8 mouse cellular contexts compared by ENCODE assay signal in the genomic region with DNA sequence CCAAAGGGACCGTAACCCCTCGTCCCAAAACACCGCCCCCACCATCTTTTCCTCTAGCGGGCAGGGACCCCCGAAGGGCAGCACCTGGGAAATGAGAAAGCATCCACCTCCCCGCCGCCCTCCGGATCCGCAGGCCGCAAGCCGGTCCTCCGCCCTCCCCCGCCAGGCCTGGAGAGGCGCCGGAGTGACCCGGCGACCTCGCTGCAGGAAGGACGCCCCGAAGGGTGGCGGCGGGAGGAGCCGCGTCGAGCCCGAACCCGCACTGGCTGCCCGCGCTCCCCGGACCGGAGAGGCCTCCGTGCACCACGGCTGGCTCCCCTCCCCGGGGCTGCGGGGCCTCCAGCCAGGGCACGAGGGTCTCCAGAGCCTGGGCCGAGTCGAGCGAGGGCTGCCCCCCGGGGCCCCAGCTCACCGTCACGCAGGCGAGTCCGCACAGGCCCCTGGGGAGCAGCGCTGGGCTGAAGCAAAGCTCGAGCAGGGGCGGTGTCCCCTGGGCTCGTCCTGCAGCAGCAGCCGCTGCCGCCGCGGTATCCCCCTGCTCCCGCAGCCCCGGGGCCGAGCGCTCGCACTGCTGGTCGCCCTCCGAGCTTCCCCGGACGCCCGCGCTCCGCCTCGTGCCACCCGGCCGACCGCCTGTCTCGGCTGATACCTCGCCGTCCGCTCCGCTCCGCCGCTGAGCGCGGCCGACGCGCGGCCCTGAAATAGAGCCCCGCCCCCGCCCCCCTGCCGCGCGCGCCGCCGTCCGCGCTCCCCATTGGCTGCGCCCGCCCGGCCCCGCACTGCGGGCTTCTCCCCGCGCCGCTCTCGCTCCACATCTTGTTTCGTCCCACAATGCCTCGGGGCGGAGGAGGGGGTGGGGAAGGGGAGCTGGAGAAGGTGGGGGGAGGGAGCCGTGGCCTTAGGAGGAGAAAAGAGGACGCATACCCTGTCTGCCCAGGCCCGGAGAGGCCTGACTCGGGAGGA. TPM values are rescaled to one million over a fixed set of nuclear protein-coding genes. Genes with fewer than 3 reads are reported as not detected.
DNase-seq lines count a peak whose midpoint lies in the region.

Dynll2 (minus strand) TSS at position 703 of the 963 bp plus-strand sequence.

- H3K36me3 ChIP-seq in megakaryocyte, embryonic 14.5 days (replicated peaks; ENCODE audit: low read length): peaks cover 38% of the 10 kb centered on the region

- DNase-seq in adrenal gland, adult 18-20 months (ENCODE audit: low spot score in 2 of 2): peak; percentile 83 to 84
- peak; percentile 92 for DNase-seq in embryo, embryonic 10 days (ENCODE audit: low spot score)
- peak; percentile 84 for DNase-seq in gastrocnemius, postnatal 10 days
- DNase-seq in hindlimb bud, embryonic 11.5 days (ENCODE audit: extremely low spot score, low read depth, low spot score): peak; percentile 54
- DNase-seq in left cerebral cortex, adult 9 months (ENCODE audit: low spot score in 2 of 2): peak; percentile 53 to 86
- DNase-seq in right cerebral cortex, postnatal 10 days (ENCODE audit: low spot score in 2 of 2): peak; percentile 94 to 95
- DNase-seq in urinary bladder, postnatal 14 days (ENCODE audit: low spot score): peak; percentile 86

- H3K9me3 ChIP-seq in megakaryocyte, embryonic 14.5 days: no peaks in the 10 kb centered on the region

- H3K4me1 ChIP-seq in megakaryocyte, embryonic 14.5 days: peaks cover 38% of the 10 kb centered on the region

- peaks cover 3% of the 10 kb centered on the region for H3K27me3 ChIP-seq in megakaryocyte, embryonic 14.5 days (replicated peaks)

- peak within 1 kb of the TSS; percentile 96 for H3K4me3 ChIP-seq in megakaryocyte, embryonic 14.5 days (replicated peaks)

RNA-seq across cellular contexts. Expression of gene Dynll2, which starts in this region (rescaled TPM):
- total RNA-seq in adrenal gland, adult 18-20 months (2021): 100 to 1,000 TPM; 222 to 233 TPM
- total RNA-seq in gastrocnemius, postnatal 10 days (2021): 100 to 1,000 TPM; 122 to 139 TPM
- polyA plus RNA-seq in megakaryocyte, embryonic 14.5 days (2012; ENCODE audit: insufficient read depth, low replicate concordance): 32.1 and 63.0 TPM in 2 replicates

Comparison
In these comparisons a context has a peak if more than half of its experiments do, and no peak if none do; other contexts are left out.
1. Peak in every context shown above with its lines: DNase-seq and H3K4me3 ChIP-seq.